Mouse (Mus musculus): Measurements from ENCODE around the gene Ptprb. TPM values are rescaled to one million over a fixed set of nuclear protein-coding genes. Genes with fewer than 3 reads are reported as not detected.

Ptprb gene
- polyA plus RNA-seq, 1 experiment: 1.6 TPM

- 81% methylated on average over 6 of the region's 6 CpGs for WGBS
- no peak for DNase-seq (ENCODE audit: low read depth, low spot score)
These were observed 86.9 kb downstream of the Ptprb start for GRCm38 (mm10) chr10:116362181-116362580.

DNA sequence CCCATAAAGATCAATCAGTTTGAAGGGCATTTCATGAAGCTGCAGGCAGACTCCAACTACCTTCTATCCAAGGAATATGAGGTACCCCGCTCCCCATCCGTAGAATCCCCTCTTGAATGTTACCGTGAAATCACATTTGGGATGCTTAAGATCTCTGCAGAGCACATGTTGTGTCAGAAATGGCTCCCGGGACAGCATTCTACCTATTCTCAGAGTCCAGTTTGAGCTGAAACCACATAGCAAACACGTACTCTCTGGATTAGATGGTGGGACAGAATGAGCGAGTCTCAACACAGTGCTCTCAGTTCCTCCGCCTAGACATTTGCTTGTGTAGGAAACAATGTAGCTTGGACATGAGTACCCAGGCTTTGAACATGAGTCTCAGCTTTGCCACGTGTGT, 87.3 kb downstream of the Ptprb start:
- no peak for DNase-seq (ENCODE audit: low read depth, low spot score)
- WGBS: 89% methylated on average over 8 of the region's 8 CpGs

- 35% methylated on average over 7 of the region's 7 CpGs for WGBS
- no peak for DNase-seq (ENCODE audit: low read depth, low spot score)
These were observed 89.4 kb downstream of the Ptprb start for GRCm38 (mm10) chr10:116364759-116365158.

DNA sequence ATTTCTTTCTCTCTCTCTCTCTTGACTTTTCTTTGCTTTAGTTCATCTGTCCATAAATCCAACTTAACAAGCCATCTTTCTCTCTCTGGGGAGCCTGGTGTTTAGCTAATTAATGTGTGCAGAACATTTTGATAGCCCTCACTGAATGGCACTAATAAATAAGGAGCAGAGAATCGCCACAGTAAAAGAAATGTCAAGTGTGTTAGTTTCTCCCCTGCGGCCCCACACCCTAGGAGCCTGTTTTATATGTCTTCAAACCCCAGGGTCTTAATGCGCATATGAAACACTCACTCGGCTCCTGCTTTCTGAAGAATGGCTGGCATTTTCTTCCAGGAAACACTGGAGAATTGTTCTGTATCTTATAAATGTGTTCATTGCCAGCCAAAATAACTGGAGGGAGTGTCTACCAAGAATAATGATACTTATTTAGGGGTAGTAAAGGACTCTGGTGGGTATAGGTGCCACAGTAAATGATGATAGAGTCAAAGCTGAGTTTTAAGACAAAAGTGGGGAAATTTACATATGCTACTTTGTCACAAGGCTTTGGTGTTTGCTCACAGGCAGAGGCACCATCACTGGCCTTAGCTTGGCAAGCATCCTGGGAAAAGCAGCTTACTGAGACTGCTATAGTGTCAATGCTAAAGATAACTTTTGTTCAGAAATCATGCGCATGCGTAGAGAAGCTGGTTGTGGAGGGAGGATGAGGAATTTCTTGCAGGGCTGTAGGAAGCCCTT, 95.8 kb downstream of the Ptprb start:
- DNase-seq (ENCODE audit: low read depth, low spot score): no peak
- WGBS: 48% methylated on average over 6 of the region's 6 CpGs

DNA sequence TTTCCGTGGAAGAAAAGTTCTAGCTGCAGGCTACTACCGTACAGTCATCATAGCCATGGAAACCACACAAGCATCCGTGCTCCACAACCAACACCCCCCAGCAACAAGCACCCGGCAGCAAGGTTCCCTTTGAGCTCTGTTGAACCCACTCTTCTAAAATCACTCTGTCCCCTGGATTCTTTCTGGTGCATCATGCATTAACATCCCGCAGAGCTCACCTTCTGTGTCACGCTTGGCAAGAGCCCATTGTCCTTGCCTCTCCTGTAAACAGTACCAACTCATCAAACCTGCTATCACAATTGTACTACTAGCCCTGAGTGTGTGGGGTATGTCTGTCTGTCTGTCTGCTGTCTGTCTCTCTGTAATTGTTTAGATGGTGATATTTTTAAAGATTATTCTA, 98.8 kb downstream of the Ptprb start:
- no peak for DNase-seq (ENCODE audit: low read depth, low spot score)
- 94% methylated on average over 6 of the region's 6 CpGs for WGBS

GRCm38 (mm10) chr10:116376853-116377252, 101.5 kb downstream of the Ptprb start:
- WGBS: 53% methylated on average over 4 of the region's 4 CpGs
- no peak for DNase-seq (ENCODE audit: low read depth, low spot score)

DNA sequence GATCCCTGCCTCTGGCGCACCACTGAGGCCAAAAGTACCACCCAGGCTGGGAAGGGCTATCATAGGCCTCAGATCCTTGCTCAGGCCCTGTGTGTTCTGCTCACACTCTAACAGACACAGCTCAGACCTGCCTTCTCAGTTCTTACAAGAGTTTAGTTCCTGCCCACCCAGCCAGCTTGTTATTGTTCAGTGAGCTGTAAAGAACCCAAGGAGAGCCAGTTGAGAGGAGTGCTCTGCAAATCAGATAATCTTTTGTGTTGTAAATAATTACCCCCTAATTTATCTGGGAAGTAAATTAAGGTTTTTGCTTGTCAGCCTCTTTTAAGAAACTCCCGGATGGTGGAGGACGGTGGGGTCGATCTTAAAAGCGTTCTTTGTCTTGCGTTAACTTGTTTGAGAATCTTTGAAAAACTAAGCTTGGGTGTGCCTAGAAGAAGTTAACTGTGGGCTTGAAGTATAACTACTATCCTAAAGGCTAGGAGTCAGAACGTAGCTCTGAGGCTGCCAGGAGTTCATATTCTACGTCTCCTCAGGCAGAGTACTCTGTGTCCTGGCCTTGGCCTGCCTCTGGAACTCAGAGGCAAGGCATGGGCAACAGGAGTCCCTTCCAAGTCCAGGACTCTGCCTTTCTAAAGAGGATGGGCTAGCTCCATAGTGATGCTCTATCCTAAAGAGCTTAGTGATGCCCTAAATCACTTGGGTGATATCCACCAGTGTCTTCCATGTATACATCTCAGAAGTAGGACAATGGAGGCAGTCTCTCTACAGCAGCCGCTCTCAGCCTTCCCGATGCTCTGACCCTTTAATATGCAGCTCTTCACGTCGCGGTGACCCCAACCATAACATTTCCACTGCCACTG, 107.7 kb downstream of the Ptprb start:
- no peak for DNase-seq (ENCODE audit: low read depth, low spot score)
- WGBS: 70% methylated on average over 13 of the region's 13 CpGs

GRCm38 (mm10) chr10:116384401-116384800, 109.1 kb downstream of the Ptprb start:
- no peak for DNase-seq (ENCODE audit: low read depth, low spot score)
- 73% methylated on average over 4 of the region's 4 CpGs for WGBS

GRCm38 (mm10) chr10:116386391-116386885, 111.1 kb downstream of the Ptprb start:
- DNase-seq (ENCODE audit: low read depth, low spot score): no peak
- 38% methylated on average over 7 of the region's 7 CpGs for WGBS

GRCm38 (mm10) chr10:116388840-116389239, 113.5 kb downstream of the Ptprb start:
- WGBS: 56% methylated on average over 6 of the region's 6 CpGs

DNA sequence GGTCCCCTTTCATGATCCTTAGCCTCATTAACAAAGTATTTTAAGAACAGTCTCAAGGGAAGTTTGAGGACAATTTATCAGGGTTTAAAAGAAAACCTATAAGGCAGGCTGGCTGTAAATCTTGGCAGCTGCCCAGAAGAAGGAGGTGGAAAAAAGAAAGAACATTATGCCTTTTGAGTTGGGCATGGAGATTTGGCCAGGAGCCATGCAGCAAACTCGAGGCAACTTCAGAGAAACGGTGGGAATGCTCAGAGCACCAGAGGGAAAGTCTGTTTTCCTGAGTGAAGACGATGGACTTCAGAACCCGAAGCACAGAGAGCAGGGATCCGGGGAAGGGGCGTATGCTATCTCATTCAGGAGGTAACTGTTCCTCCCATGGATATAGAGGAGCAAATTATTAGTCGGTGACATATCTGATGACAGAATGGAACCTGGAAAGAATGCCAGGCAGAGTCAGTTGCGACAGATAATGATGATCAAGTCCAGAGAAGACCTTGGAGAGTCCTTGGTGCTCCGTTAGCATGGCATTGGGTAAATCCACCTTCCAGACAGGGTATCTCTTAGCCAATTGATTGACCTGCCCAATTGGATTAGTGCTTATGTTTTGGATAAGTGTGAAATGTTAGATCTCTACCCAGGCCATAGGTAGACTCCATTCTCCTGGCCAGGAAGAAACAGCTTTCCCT, 118.6 kb downstream of the Ptprb start:
- 71% methylated on average over 9 of the region's 9 CpGs for WGBS
- DNase-seq (ENCODE audit: low read depth, low spot score): no peak

More at GRCm38 (mm10) chr10:116388840-116389239, 113.5 kb downstream of the Ptprb start:
- no peak for DNase-seq (ENCODE audit: low read depth, low spot score)

DNA sequence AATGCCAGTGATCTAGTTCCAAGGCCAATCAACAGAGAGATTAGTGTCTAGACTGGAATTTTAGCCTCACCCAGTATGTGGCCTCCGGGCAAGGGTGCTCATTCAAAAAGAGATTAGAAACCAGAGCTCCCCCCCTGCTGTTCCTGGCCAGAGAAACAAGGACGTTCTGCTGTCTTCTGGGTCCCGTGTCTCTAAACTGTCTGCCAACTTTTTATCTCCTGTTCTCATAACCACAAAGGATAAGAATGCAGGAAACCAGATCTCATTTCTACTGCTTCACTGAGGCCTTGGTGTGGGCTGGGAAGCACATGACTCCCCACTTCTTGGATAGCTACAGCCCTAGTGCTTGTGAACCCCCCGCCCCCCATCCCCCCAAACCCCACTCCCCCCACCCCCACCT, 119.3 kb downstream of the Ptprb start:
- 42% methylated on average over 4 of the region's 4 CpGs for WGBS
- DNase-seq (ENCODE audit: low read depth, low spot score): no peak

GRCm38 (mm10) chr10:116396279-116396678, 121.0 kb downstream of the Ptprb start:
- no peak for DNase-seq (ENCODE audit: low read depth, low spot score)
- 38% methylated on average over 5 of the region's 5 CpGs for WGBS

DNA sequence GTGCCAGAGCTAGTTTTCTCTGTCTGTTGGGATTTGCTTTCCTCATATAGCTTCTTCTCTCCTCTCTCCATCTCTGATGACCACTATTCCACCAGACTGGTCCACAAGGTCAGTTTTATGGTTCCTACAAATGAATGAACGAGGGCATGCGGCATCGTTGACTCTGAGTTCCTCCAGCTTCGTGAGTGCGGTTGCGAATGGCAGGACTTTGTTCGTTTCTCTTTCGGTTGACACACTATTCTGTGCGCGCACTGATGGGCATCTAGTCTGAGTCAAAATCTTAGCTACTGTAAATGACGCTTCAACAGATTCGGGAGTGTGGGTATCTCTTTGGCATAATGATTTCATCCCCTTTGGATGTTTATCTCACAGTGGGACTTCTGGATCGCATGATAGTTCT, 121.6 kb downstream of the Ptprb start:
- DNase-seq (ENCODE audit: low read depth, low spot score): no peak
- WGBS: 80% methylated on average over 13 of the region's 13 CpGs

GRCm38 (mm10) chr10:116397573-116397972, 122.2 kb downstream of the Ptprb start:
- no peak for DNase-seq (ENCODE audit: low read depth, low spot score)

GRCm38 (mm10) chr10:116397973-116398372, 122.7 kb downstream of the Ptprb start:
- DNase-seq (ENCODE audit: low read depth, low spot score): no peak
- WGBS: 45% methylated on average over 12 of the region's 12 CpGs

More at GRCm38 (mm10) chr10:116397573-116397972, 122.2 kb downstream of the Ptprb start:
- WGBS: 35% methylated on average over 14 of the region's 14 CpGs

GRCm38 (mm10) chr10:116402742-116403425, 127.6 kb downstream of the Ptprb start:
- no peak for DNase-seq (ENCODE audit: low read depth, low spot score)
- 76% methylated on average over 6 of the region's 6 CpGs for WGBS

DNA sequence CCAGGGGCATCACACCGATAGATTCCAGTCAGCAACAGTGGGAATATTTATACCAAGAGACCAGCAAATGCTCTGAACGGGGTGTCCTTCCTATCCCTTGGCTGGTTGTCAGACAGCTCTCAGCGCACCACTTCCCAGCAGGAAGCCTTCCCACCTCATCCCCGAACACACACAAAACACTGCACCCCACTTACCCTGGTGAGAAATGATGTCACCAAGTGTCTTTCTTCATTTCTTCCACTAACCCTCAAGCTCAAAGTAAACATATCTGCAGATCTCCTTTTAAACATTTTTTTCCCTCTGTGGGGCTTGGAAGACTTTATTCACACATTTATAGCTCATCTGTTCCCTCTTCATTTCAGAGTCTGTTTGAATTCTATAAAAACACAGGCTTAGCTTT, 128.4 kb downstream of the Ptprb start:
- no peak for DNase-seq (ENCODE audit: low read depth, low spot score)
- WGBS: 61% methylated on average over 4 of the region's 4 CpGs

DNA sequence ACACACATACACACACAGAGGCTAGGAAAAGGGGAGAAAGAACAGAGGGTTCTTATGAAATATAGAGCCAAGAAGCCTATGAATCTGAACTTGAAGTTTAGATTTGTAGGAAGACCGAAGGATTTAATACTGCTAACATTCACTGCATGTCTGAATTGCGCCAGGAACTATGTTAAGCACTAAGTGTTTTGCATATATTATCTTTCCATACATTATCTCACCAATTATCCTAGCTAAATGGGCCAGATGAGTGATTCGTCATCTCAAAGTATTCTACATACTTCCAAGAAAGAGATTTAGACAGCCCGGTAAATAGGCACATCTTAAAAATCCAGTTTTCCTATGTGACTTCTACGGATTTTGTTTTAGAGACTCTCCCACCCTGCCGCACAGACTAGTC, 129.7 kb downstream of the Ptprb start:
- no peak for DNase-seq (ENCODE audit: low read depth, low spot score)
- 96% methylated on average over 6 of the region's 6 CpGs for WGBS
